Mouse (Mus musculus) lung, postnatal 25 days (tissue): ENCODE data around the gene Hist1h4c.
"Not testable (repeated sequence)": the region's sequence is repeated elsewhere in the genome, so short reads cannot be mapped to it uniquely, and the experiment has no call there.

ENCODE experiments used
- DNase-seq: peaks from one replicate; pipeline ENCODE4 v3.0.0; 2022; ENCODE audit warnings: low spot score

Hist1h4c gene

DNA sequence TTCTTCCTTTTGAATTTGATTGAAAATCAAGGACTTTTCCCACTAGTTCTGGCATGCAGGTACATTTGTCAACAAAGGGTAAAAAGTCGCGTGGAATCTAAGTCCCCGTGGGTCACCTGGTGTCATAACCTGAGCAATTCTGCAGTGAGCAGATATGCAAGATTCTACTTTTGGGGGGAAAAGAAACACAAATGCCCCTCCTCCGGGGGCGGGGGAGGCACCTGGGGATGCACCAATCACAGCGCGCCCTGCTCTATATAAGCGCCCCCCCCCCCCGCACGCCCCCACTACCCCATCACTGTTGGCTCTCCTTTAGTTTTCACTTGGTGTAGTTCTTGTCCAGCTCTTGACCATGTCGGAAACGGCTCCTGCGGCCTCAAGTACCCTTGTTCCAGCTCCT, 2.7 kb downstream of the Hist1h4c start, which contains the start of gene Hist1h1t:
TSS of gene Hist1h1t (plus strand) at position 301 of the 400 bp plus-strand sequence.
- no peak for DNase-seq

DNA sequence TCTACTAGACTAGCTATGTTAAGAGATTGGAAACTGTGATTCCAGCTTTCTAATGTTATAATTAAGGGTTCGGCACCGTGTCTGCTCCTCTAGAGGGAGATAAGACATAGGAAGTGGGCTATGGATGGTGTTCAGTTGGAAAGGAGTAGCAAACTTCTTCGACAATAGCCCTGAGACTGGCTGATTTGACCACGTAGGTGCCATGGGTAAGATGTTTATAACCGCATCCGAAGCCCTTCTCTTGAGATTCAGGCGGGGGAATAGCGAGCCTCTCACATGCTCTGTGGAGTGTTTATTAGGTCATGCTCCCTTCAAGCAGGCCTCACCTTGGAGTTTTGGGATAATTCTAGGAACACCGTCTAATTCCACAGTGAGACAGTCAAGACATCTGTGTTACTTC, 3.3 kb downstream of the Hist1h4c start:
- no peak for DNase-seq

DNA sequence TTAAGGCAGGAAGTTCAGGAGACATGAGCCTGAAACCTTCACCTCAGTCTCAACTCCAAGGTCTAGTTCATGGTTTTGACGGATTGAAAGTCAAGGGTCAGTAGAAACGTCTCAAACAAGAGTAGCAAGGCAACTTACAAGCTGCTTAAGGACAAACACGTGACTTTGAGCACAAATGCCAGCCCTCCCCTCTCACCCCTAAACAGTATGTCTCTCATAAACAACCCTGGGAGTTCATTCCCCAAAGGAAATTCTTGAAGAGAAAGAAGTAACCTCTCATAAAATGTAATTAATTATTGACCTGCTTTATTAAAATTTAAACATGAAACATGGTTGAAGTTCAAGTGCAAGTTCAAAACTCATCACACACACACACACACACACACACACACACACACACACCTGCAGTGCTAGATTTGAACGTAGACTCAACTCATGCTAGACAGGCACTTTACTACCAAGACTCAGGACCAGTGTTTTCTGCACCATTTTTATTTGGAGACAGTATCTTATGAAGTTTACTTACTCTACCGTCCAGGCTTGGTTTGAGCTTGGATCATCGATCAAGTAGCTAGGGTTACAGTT, 4.3 kb downstream of the Hist1h4c start:
- DNase-seq = no peak

DNA sequence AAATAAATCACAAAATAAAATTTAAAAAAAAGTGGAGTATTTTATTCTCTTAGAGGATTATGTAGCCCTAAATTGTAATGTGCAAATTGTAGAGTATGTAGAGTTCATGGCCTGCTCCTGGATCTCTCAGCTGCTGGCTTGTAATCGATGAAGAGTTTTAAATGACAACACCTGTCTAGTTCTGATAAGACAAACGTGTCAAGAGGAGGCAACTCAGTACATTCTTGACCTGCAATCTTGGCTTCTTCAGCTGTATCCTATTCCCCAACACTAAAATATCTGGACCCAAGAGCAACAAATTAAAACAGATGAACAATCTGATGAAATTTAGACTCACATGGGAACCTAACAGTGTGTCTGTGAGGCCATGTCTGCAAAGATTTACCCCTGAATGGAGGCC, 8.8 kb downstream of the Hist1h4c start:
- DNase-seq = no peak

DNA sequence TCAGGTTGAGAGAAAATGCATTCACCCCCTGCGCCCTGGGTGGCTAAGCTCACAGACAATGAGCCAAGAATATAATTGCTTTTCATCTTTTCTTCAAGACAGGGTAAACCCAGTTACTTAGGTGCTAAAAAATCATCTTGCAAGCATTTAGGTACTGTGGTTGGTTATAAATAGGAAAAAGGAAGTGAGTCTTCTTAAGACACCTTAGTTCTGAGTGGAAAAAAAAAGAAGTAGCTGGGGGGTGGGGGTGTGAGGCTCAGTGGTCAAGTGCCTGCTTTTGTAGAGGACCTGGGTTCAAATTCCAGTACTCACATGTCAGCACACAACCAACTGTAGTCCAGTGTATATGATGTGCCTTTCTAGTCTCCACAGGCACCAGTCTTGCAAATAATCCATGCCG, 9.3 kb downstream of the Hist1h4c start:
- DNase-seq = no peak

DNA sequence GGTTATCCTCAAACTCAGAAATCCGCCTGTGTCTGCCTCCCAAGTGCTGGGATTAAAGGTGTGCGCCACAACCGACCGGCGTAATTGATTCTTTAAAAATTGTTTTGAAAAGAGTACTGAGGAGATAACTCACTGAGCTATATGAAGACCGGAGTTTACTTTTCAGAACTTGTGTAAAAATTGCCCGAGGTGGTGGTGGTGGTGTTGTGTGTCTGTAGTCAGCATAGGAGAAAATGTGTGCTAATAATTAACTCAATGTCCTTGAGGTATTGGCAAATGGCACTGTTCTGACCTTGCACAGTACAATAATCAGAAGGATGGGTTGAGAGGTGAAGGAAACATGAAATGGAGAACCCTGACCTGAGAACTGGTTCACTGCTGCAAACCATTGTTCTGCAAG, 10.3 kb downstream of the Hist1h4c start:
- DNase-seq = no peak

DNA sequence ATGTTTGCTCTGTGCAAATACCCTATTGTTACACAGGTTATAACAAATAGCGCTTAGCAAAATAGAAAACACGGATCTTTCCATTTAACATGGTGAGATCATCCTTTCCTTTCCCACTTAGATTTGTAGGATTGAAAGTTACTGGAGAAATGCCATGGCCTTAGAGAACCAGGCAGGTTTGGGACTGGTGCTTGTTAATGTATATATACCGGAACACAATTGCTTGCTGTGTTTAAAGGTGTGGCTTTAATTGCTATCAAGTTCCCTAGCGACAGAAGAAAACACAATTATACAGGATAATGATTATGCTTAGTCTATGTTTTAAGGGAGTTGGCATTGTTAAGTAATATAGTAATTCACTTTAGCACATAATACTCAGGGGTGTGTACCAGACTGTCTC, 11.1 kb downstream of the Hist1h4c start:
- no peak for DNase-seq

DNA sequence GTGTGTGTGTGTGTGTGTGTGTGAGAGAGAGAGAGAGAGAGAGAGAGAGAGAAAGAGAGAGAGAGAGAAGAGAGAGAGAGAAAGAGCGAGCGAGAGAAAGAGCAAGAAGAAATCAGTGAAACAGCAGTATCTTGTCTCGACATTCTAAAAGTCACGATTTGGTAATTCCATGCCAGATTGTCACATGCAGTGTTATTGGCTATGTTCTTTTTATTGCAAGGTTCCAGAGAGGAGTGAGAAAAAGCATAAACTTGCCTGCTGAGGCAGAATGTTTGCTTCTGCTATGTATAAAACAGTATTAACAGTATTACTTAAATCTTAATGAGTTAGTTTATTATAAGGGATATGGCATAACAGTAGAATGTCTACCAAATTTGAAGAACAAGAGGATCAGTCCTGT, 12.3 kb downstream of the Hist1h4c start:
- no peak for DNase-seq

DNA sequence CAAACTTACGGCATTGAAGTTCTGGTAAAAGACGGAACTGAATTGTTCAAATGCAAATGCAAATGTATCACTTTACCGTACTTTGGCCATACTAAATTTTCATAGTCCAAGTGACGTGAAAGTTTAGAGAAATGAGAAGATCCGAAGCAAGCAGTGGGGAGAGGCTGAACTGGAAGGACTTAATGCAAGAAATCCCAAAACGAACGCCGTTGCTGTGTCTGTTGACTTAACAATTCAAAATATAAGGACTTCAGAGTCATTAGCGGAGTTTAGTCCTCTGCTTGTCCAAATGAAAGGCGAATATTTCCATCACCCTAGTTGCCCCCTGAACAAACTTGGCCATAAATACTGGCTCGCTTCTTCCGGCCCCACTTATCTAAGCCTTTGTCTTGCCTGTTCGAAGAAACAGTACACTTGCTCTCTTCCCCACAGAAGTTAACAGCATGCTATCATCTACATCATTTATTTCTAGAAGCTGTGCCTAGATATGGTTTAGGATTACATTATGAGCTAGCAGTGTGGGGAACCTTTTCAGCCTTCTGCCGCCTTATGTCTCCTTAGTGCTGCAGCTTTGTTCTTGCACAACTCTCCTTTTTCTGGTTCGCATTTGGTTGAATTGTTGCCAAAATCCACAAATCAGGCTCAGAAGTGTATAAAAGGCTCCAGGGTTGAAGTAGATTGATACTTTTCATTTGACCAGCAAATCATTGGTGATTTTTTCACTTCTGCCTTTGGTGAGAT, 13.0 kb downstream of the Hist1h4c start:
- no peak for DNase-seq

DNA sequence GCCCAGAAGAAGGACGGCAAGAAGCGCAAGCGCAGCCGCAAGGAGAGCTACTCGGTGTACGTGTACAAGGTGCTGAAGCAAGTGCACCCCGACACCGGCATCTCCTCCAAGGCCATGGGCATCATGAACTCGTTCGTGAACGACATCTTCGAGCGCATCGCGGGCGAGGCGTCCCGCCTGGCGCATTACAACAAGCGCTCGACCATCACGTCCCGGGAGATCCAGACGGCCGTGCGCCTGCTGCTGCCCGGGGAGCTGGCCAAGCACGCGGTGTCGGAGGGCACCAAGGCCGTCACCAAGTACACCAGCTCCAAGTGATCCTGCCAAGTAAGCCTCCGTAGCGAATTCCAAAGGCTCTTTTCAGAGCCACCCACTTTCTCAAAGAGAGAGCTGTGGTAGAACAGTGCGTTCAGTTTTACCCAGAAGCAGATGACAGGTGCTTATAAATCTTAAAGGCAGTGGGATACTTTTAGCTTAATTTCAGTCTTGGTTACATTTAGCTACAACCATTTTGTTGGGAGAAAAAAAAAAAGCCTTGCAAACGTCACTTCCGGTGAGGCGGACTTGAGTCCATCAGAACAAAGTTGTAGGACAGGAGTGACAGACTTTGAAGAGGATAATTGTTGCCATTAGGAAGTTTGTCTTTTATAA, 13.8 kb downstream of the Hist1h4c start:
- DNase-seq = peak; percentile 83

DNA sequence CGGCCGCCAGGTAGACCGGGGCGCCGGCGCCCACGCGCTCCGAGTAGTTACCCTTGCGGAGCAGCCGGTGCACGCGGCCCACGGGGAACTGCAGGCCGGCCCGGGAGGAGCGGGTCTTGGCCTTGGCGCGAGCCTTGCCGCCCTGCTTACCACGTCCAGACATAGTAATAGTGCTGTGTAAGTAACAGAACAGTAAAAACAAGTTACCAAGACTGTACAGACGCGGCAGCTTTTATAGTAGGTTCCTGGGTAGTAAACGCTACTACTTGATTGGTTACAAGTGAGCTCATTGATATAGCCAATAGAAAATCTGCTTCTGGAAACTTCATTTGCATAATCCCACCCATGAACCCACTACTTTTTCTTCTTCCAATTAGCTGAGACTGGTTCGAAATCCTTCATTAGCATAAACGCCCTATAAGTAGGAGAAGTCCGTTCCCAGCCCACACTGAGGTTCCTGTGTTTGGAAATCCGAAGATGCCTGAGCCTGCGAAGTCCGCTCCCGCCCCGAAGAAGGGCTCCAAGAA, 14.4 kb downstream of the Hist1h4c start, which contains the start of the genes Hist1h2ac and Hist1h2bc:
TSS of gene Hist1h2ac (minus strand) at position 194 of the 527 bp plus-strand sequence.
TSS of gene Hist1h2bc (plus strand) at position 445 of the 527 bp plus-strand sequence.
- DNase-seq = peak; percentile 98

DNA sequence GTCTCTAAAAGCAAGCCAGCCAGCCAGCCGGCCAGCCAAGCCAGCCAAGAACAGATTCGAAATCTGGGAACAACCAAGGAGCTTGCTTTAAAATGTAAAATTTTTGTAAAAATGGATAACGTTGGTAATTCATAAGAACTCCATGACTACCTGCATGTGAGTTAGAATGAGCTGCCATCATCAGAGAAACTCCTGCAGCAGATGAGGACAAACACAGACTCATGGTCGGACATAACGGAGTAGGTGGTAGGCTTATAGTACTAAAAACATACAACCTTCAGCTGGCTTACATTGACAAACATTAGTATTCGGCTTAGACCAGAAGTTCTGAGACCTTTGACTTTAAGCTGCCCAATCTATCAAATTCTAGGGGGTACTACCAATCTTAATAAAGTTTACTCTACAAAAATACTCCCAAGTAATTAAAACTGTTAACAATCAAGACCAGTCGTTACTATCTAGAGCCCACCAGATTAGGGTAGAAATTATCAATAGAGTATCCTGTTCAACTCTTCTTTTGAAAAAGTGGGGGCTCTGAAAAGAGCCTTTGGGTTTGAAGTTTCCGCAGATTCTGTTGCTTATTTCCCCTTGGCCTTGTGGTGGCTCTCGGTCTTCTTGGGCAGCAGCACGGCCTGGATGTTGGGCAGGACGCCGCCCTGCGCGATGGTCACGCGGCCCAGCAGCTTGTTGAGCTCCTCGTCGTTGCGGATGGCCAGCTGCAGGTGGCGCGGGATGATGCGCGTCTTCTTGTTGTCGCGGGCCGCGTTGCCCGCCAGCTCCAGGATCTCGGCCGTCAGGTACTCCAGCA, 15.1 kb downstream of the Hist1h4c start:
- not testable (repeated sequence) for DNase-seq

DNA sequence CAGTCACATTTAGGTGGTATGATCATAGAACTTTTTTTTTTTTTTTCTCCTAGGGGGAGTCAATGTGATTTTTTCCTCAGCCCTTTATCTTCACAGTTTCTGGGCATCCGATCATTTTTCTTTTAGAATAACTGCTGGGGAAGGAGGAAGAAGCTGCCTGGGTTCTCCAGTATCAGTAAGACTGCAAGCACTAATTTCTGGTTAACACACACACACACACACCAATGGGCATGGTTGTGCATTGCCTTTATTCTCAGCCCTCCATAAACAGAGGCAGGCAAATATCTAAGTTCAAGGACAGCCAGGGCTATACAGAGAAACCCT, 15.7 kb downstream of the Hist1h4c start:
- no peak for DNase-seq

DNA sequence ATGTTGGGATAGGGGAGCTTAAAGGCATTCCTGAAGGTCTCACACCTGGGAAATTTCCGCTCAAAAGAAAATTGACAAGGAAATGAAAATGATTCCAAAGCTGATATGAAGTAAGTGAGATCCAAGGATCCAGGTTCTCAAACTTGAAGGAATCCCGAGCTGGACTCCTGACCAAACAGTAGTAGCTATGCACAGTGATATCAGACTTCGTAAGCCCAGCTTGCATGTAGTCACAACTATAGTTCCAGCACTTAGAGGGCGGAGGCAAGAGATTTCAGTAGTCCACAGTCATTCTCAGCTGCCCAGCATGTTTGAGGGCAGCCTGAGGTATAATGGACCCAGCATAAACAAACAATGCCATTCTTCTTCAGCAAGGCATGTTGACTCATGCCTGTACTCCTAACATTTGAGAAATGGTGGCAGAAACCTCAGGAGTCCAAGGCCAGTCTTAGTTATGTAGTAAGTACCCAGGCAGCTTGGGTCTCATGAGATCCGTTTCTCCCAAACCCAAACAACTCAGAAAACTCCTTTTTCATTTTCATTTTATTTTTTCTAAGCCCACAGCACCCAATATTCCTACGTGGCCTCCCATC, 16.2 kb downstream of the Hist1h4c start:
- no peak for DNase-seq

DNA sequence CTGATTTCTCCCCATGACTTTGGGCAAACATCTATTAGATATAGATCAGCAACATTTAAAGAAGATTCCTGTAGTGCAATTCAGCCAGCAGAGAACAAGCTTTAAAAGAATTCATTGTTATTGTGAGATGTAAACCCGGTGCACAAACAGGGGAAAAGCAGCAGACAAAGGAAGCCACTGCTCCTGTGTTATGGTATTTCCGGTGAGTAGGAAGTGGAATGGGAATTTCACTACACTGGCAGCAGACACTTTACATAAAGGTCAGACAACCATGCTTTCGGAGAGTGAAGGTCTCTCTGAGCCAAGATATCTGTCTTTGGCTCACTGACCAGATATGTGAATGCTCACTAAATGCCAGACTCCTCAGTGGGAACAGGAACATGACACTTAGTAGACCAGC, 35.7 kb downstream of the Hist1h4c start:
- DNase-seq = no peak

DNA sequence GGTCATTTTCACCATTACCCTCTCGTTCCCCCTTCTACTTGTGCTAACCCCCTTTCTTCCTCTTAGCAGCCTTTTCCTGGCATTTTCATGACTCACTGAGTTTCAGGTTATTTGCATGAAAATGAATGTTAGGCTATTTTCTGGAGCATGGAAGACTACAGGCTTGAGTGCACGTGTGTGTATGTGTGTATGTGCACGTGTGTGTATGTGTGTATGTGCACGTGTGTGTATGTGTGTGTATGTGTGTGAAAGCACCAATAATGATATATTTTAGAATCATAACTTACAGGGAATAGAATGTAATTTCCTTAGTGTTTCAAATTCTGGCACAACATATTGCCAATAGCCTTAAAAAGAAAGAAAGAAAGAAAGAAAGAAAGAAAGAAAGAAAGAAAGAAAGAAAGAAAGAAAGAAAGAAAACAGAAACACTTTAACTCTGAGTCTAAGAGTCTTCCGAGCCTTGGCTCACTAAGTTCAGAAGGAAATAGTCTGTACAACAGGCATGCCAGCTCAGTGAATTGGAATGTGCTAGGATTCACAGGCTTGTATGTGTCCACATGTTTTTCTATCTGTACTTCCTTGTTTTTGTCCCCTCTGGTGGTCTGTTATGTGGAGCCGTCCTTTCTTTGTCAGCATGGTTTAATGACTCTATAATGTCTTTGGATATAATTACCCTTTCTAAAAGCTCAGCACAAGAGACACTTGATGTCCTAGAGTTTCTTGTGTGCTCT, 38.5 kb downstream of the Hist1h4c start:
- no peak for DNase-seq
